Mouse (Mus musculus): ENCODE measurements around the gene Lrrc31. TPM values are rescaled to one million over a fixed set of nuclear protein-coding genes. Genes with fewer than 3 reads are reported as not detected.
"Not testable (repeated sequence)": the region's sequence is repeated elsewhere in the genome, so short reads cannot be mapped to it uniquely, and the experiment has no call there.

Gene Lrrc31
- polyA plus RNA-seq (2012; rRNA removed) (0.02 TPM in 1 of 2 replicates, not detected in the other), polyA plus RNA-seq (2014; fragmentation: Nextera tagmentation; extraction: Ambion mirVana) (not detected in 2 replicates)

- not testable (repeated sequence) for H3K9ac ChIP-seq (replicated peaks); DNase-seq (ENCODE audit: low read depth in 3 of 3, low spot score in 3 of 3); ATAC-seq (ENCODE audit: insufficient read depth); H3K4me3 ChIP-seq (ENCODE audit: insufficient read depth in 1 of 2, low read depth in 2 of 2, low read length in 2 of 2); H3K27ac ChIP-seq; H3K9me3 ChIP-seq (ENCODE audit: control insufficient read depth, low read length); H3K4me2 ChIP-seq (ENCODE audit: low read depth); H3K4me1 ChIP-seq (replicated peaks; ENCODE audit: control insufficient read depth in 2 of 2, insufficient read depth in 2 of 2, low read length in 1 of 2); H3K27me3 ChIP-seq (ENCODE audit: control insufficient read depth, insufficient read depth, low read length); H3K36me3 ChIP-seq (replicated peaks; ENCODE audit: control insufficient read depth, insufficient read depth, low read depth)
- 50% methylated on average over 6 of the region's 6 CpGs for WGBS (ENCODE audit: insufficient replicate concordance)
These were observed at the start of gene Lrrc31 for GRCm38 (mm10) chr3:30699711-30700505. Gene Lrrc31, minus strand, starts transcription at chr3:30699843.

GRCm38 (mm10) chr3:30748316-30748715, 48.7 kb upstream of the Lrrc31 start:
- TF ChIP-seq EP300 (IDR thresholded peaks at IDR 0.05; ENCODE audit: low read depth) (no peak), CTCF (IDR thresholded peaks at IDR 0.05; ENCODE audit: low read depth) (no peak)
- no peak overlapping the region for H3K9ac ChIP-seq (replicated peaks)
- no peak for DNase-seq (ENCODE audit: low read depth in 3 of 3, low spot score in 3 of 3)
- no peak overlapping the region for H3K27ac ChIP-seq
- ATAC-seq (ENCODE audit: insufficient read depth), result no peak
- H3K9me3 ChIP-seq (ENCODE audit: control insufficient read depth, low read length), result no peaks in the 10 kb centered on the region
- H3K27me3 ChIP-seq (ENCODE audit: control insufficient read depth, insufficient read depth, low read length), result no peaks in the 10 kb centered on the region
- H3K4me1 ChIP-seq (replicated peaks; ENCODE audit: control insufficient read depth in 2 of 2, insufficient read depth in 2 of 2, low read length in 1 of 2), result no peaks in the 10 kb centered on the region
- H3K36me3 ChIP-seq (replicated peaks; ENCODE audit: control insufficient read depth, insufficient read depth, low read depth), result no peaks in the 10 kb centered on the region
- no peak overlapping the region for H3K4me3 ChIP-seq (ENCODE audit: insufficient read depth in 1 of 2, low read depth in 2 of 2, low read length in 2 of 2)
- WGBS (ENCODE audit: insufficient replicate concordance), result 71% methylated on average over 9 of the region's 9 CpGs
- H3K4me2 ChIP-seq (ENCODE audit: low read depth), result no peak overlapping the region

- H3K4me1 ChIP-seq (replicated peaks; ENCODE audit: control insufficient read depth in 2 of 2, insufficient read depth in 2 of 2, low read length in 1 of 2), result no peaks in the 10 kb centered on the region
- H3K9me3 ChIP-seq (ENCODE audit: control insufficient read depth, low read length), result no peaks in the 10 kb centered on the region
- no peak within 1 kb of the TSS for H3K9ac ChIP-seq (replicated peaks)
- no peak within 1 kb of the TSS for H3K27ac ChIP-seq
- TF ChIP-seq CTCF (IDR thresholded peaks at IDR 0.05; ENCODE audit: low read depth) (no peak), EP300 (IDR thresholded peaks at IDR 0.05; ENCODE audit: low read depth) (no peak)
- ATAC-seq (ENCODE audit: insufficient read depth), result no peak
- no peaks in the 10 kb centered on the region for H3K36me3 ChIP-seq (replicated peaks; ENCODE audit: control insufficient read depth, insufficient read depth, low read depth)
- 56% methylated on average over 7 of the region's 7 CpGs for WGBS (ENCODE audit: insufficient replicate concordance)
- H3K27me3 ChIP-seq (ENCODE audit: control insufficient read depth, insufficient read depth, low read length), result no peaks in the 10 kb centered on the region
- DNase-seq (ENCODE audit: low read depth in 3 of 3, low spot score in 3 of 3), result no peak
- no peak within 1 kb of the TSS for H3K4me3 ChIP-seq (ENCODE audit: insufficient read depth in 1 of 2, low read depth in 2 of 2, low read length in 2 of 2)
- no peak within 1 kb of the TSS for H3K4me2 ChIP-seq (ENCODE audit: low read depth)
These were observed 46.4 kb upstream of the Lrrc31 start, which contains the start of gene Samd7 for GRCm38 (mm10) chr3:30746006-30746405. Gene Samd7, plus strand, starts transcription at chr3:30746293.

DNA sequence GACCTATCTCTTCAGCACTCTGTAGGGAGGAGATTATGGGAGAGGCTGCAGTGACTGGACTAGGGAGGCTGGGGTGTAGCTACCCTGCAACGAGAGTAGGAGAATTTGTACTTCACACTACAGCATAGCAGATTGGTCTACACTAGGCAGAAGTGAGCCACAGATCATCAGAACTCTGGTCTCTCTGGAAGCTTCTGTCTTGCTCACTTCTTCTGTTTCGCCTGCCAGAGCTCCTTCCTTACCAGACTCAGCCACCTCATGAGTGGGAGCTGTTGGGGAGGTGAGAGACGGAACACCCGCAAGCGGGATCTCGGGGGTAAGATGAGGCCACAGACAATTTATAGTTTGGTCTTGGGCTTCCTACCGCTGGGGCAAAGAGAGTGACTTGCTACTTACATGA, 43.2 kb upstream of the Lrrc31 start:
- H3K4me2 ChIP-seq (ENCODE audit: low read depth), result no peak overlapping the region
- H3K9ac ChIP-seq (replicated peaks), result no peak overlapping the region
- H3K27ac ChIP-seq, result no peak overlapping the region
- ATAC-seq (ENCODE audit: insufficient read depth) (no peak), DNase-seq (ENCODE audit: low read depth in 3 of 3, low spot score in 3 of 3) (no peak)
- TF ChIP-seq CTCF (IDR thresholded peaks at IDR 0.05; ENCODE audit: low read depth), result no peak
- TF ChIP-seq EP300 (IDR thresholded peaks at IDR 0.05; ENCODE audit: low read depth), result no peak
- H3K27me3 ChIP-seq (ENCODE audit: control insufficient read depth, insufficient read depth, low read length), result no peaks in the 10 kb centered on the region
- H3K9me3 ChIP-seq (ENCODE audit: control insufficient read depth, low read length), result no peaks in the 10 kb centered on the region
- H3K36me3 ChIP-seq (replicated peaks; ENCODE audit: control insufficient read depth, insufficient read depth, low read depth), result no peaks in the 10 kb centered on the region
- no peaks in the 10 kb centered on the region for H3K4me1 ChIP-seq (replicated peaks; ENCODE audit: control insufficient read depth in 2 of 2, insufficient read depth in 2 of 2, low read length in 1 of 2)
- H3K4me3 ChIP-seq (ENCODE audit: insufficient read depth in 1 of 2, low read depth in 2 of 2, low read length in 2 of 2), result no peak overlapping the region
- WGBS (ENCODE audit: insufficient replicate concordance), result 77% methylated on average over 7 of the region's 7 CpGs

- no peaks in the 10 kb centered on the region for H3K27me3 ChIP-seq (ENCODE audit: control insufficient read depth, insufficient read depth, low read length)
- H3K4me2 ChIP-seq (ENCODE audit: low read depth), result no peak overlapping the region
- H3K27ac ChIP-seq, result no peak overlapping the region
- H3K9me3 ChIP-seq (ENCODE audit: control insufficient read depth, low read length), result no peaks in the 10 kb centered on the region
- no peak for DNase-seq (ENCODE audit: low read depth in 3 of 3, low spot score in 3 of 3)
- no peaks in the 10 kb centered on the region for H3K36me3 ChIP-seq (replicated peaks; ENCODE audit: control insufficient read depth, insufficient read depth, low read depth)
- no peak for ATAC-seq (ENCODE audit: insufficient read depth)
- H3K4me1 ChIP-seq (replicated peaks; ENCODE audit: control insufficient read depth in 2 of 2, insufficient read depth in 2 of 2, low read length in 1 of 2), result no peaks in the 10 kb centered on the region
- no peak overlapping the region for H3K9ac ChIP-seq (replicated peaks)
- 65% methylated on average over 6 of the region's 6 CpGs for WGBS (ENCODE audit: insufficient replicate concordance)
- H3K4me3 ChIP-seq (ENCODE audit: insufficient read depth in 1 of 2, low read depth in 2 of 2, low read length in 2 of 2), result no peak overlapping the region
- TF ChIP-seq CTCF (IDR thresholded peaks at IDR 0.05; ENCODE audit: low read depth) (no peak), EP300 (IDR thresholded peaks at IDR 0.05; ENCODE audit: low read depth) (no peak)
These were observed 41.7 kb upstream of the Lrrc31 start for GRCm38 (mm10) chr3:30741306-30741705.
